Mouse (Mus musculus): ENCODE results near the gene Bcl9l. TPM values are rescaled to one million over a fixed set of nuclear protein-coding genes. Genes with fewer than 3 reads are reported as not detected.

Gene Bcl9l
- polyA plus RNA-seq, 1 experiment from 2014 or later: 11.9 TPM

DNA sequence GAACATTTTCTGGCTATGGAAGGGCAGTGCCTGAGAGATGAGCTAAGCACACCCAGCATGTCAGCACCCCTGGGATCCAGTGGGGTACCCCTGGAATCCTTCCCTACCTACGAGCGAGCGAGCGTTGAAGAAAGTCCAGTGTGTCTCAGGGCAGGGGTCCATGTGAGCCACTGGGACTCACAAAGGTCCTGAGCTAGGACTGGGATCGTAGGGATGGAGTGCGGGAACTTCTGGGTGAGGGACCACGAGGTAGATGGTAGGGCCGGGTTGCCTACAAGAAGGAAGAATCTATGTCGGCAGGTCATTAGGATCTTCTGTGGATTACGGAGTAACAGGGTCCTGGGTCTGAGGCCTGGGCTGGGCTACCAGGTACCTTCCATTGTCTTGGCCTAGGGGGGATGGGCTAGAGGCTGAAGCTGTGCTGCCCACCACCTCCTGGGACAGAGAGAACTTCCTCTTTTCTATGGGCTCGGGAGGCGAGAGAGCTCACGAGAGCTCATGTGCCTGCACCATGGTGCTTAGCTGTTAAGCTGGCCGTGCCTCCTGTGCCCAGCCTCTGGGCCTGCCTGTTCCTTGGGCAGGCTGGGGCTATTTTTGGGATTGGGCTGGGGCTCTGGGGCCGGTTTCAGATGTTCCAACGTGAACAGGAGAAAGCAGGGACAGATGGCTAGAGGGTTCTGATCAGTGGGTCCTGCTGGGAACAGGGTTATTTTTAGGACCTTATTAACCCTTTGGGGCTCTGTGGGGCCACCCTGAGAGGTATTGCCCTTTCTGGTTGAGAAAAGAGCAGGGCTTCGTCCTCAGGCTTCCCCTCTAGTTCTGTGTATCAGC, 10.2 kb downstream of the Bcl9l start:
- Histone ChIP-seq H3K4me3 (no peak overlapping the region), H3K4me1 (replicated peaks) (peaks cover 88% of the 10 kb centered on the region), H3K9ac (no peak overlapping the region), H3K27ac (replicated peaks) (no peak overlapping the region), H3K36me3 (no peaks in the 10 kb centered on the region), H3K4me2 (0 out of 2 replicates have a peak overlapping the region, but pooled peaks have one; percentile 6), H3K9me3 (no peaks in the 10 kb centered on the region), H3K27me3 (no peaks in the 10 kb centered on the region)
- ATAC-seq (ENCODE audit: low FRiP score, low read depth): no peak
- 67% methylated on average over 17 of the region's 17 CpGs for WGBS

- Histone ChIP-seq H3K9me3 (no peaks in the 10 kb centered on the region), H3K4me1 (replicated peaks) (peaks cover 88% of the 10 kb centered on the region), H3K4me2 (peak overlapping the region; percentile 25; the same call in 1 of the 2 replicates), H3K36me3 (no peaks in the 10 kb centered on the region), H3K27me3 (no peaks in the 10 kb centered on the region), H3K27ac (replicated peaks) (peak overlapping the region; percentile 70), H3K4me3 (no peak overlapping the region), H3K9ac (no peak overlapping the region; the same call in 1 of the 2 replicates)
- WGBS: 17% methylated on average over 11 of the region's 11 CpGs
- no peak for ATAC-seq (ENCODE audit: low FRiP score, low read depth)
Measured at GRCm38 (mm10) chr9:44494261-44494862, 11.7 kb downstream of the Bcl9l start.

GRCm38 (mm10) chr9:44494863-44495809, 12.5 kb downstream of the Bcl9l start:
- peak overlapping the region; percentile 25; the same call in 1 of the 2 replicates for H3K4me2 ChIP-seq
- H3K9me3 ChIP-seq: no peaks in the 10 kb centered on the region
- H3K4me1 ChIP-seq (replicated peaks): peaks cover 88% of the 10 kb centered on the region
- no peaks in the 10 kb centered on the region for H3K27me3 ChIP-seq
- no peak overlapping the region; the same call in 1 of the 2 replicates for H3K9ac ChIP-seq
- no peaks in the 10 kb centered on the region for H3K36me3 ChIP-seq
- ATAC-seq (ENCODE audit: low FRiP score, low read depth): no peak
- no peak overlapping the region for H3K4me3 ChIP-seq
- WGBS: 48% methylated on average over 9 of the region's 9 CpGs
- peak overlapping the region; percentile 70 for H3K27ac ChIP-seq (replicated peaks)

DNA sequence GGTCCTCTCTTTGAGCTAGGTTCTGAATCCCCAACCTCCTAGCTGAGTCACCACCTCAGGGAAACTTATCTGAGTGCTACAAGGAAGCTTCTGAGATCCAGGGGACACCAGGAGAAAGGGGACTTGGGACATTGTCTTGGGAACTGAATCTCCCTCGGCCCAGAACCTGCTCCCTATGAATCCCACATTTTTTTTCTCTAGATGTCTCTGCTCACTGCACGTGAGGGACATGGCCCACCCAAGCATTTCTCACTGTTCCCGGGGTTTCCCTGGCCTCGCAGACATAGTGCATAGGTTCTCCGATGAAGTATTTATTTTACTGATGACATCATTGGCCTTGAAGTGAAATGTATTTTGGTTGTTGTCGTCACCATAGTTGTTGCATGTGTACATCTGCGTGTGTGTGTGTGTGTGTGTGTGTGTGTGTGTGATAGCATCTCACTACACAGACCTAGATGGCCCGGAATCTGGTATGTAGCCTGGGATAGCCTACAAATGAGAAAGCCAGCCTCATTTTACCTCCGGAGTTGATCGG, 13.3 kb downstream of the Bcl9l start:
- Histone ChIP-seq H3K9me3 (no peaks in the 10 kb centered on the region), H3K4me3 (no peak overlapping the region), H3K4me1 (replicated peaks) (peaks cover 88% of the 10 kb centered on the region), H3K27ac (replicated peaks) (no peak overlapping the region), H3K27me3 (no peaks in the 10 kb centered on the region), H3K4me2 (no peak overlapping the region), H3K9ac (no peak overlapping the region), H3K36me3 (no peaks in the 10 kb centered on the region)
- WGBS: 92% methylated on average over 10 of the region's 10 CpGs
- no peak for ATAC-seq (ENCODE audit: low FRiP score, low read depth)

DNA sequence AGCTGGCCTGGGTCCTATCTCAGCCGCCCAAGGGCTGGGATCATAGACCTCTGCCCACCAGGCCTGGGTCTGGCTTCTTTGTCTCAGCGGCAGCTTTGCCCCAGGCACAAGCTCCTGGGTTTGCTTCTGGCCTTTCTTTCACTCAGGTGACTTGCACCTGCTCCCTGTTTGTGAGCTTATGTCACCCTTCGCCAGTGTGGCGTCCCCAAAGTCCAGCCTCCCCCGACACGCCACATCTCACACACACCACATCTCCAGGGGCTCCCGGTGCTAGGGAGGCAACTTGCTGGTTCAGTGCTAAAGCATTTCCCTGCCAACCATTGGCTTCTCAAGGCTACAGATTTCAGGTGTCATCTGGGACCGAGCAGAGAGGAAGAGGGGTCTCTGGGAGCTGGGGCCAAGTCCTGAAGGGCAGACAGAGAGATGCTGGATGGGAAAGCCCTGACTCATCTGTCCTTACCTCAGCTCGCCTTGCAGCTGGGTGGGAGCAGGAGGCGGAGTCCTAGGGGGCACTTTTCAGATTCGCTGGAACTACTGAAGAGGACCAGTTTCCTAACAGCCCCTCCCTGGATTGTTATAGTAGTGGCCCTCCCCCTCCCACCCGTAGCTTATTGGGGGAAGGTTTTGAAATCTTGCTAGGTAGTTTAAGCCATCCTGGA, 14.3 kb downstream of the Bcl9l start:
- 56% methylated on average over 12 of the region's 12 CpGs for WGBS
- H3K27me3 ChIP-seq: no peaks in the 10 kb centered on the region
- peaks cover 90% of the 10 kb centered on the region for H3K4me1 ChIP-seq (replicated peaks)
- H3K27ac ChIP-seq (replicated peaks): no peak overlapping the region
- no peak for ATAC-seq (ENCODE audit: low FRiP score, low read depth)
- no peak overlapping the region for H3K9ac ChIP-seq
- H3K4me2 ChIP-seq: no peak overlapping the region
- H3K36me3 ChIP-seq: 0 out of 2 replicates have a peak, but pooled peaks cover 4% of the 10 kb centered on the region
- no peaks in the 10 kb centered on the region for H3K9me3 ChIP-seq
- no peak overlapping the region for H3K4me3 ChIP-seq

DNA sequence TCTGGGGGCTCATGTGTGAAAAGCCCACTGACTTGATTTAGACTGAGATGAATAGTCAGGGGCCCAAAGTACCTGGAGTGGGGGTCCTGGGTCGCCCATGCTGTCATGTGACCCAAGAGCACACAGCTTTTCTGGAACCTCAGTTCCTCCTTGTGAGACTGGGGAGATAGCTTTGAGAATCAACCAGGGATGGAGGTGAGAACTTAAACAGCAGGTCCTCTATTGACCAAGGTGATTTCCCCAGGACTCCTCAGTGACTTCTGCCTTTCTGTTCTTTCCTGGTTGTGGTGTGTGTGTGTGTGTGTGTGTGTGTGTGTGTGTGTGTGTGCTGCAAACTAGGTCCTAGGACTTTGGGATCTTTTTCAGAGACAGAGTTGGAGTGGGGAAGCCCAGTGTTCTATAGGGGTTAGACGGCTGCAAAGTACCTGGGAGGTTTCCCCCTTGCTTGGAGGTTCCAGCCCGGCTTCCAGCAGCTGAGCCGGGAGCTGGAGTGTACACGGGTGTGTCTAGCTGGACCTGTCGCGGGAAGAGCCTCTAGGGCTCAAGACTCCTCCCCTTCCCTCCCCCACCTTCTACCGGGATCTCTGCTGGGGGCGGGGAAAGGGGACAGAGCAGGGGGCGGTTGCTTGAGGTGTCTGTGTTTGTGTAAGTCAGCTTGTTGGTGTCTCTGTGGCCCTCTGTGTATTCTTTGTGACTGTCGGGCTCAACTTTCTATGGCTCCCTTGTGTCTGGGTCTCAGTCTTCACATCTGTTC, 15.2 kb downstream of the Bcl9l start:
- H3K27me3 ChIP-seq: no peaks in the 10 kb centered on the region
- peak overlapping the region; percentile 56 for H3K9ac ChIP-seq
- 0 out of 2 replicates have a peak, but pooled peaks cover 4% of the 10 kb centered on the region for H3K36me3 ChIP-seq
- H3K4me1 ChIP-seq (replicated peaks): peaks cover 85% of the 10 kb centered on the region
- H3K9me3 ChIP-seq: no peaks in the 10 kb centered on the region
- 7% methylated on average over 11 of the region's 11 CpGs for WGBS
- ATAC-seq (ENCODE audit: low FRiP score, low read depth): no peak
- peak overlapping the region; percentile 39 for H3K4me3 ChIP-seq
- H3K27ac ChIP-seq (replicated peaks): peak overlapping the region; percentile 84
- peak overlapping the region; percentile 88 for H3K4me2 ChIP-seq

- H3K27me3 ChIP-seq: no peaks in the 10 kb centered on the region
- peak; percentile 73 for ATAC-seq (ENCODE audit: low FRiP score, low read depth)
- H3K4me3 ChIP-seq: peak overlapping the region; percentile 39
- peaks cover 76% of the 10 kb centered on the region for H3K4me1 ChIP-seq (replicated peaks)
- under 1% methylated on average over 59 of the region's 59 CpGs for WGBS
- no peaks in the 10 kb centered on the region for H3K9me3 ChIP-seq
- H3K4me2 ChIP-seq: peak overlapping the region; percentile 88
- peak overlapping the region; percentile 84 for H3K27ac ChIP-seq (replicated peaks)
- H3K9ac ChIP-seq: peak overlapping the region; percentile 56
- H3K36me3 ChIP-seq: 0 out of 2 replicates have a peak, but pooled peaks cover 4% of the 10 kb centered on the region
Measured at GRCm38 (mm10) chr9:44498421-44499355, 16.1 kb downstream of the Bcl9l start.

- H3K4me2 ChIP-seq: peak overlapping the region; percentile 88
- 0 out of 2 replicates have a peak, but pooled peaks cover 4% of the 10 kb centered on the region for H3K36me3 ChIP-seq
- H3K4me3 ChIP-seq: peak overlapping the region; percentile 39
- peaks cover 68% of the 10 kb centered on the region for H3K4me1 ChIP-seq (replicated peaks)
- H3K27me3 ChIP-seq: no peaks in the 10 kb centered on the region
- peak; percentile 16 for ATAC-seq (ENCODE audit: low FRiP score, low read depth)
- H3K9ac ChIP-seq: peak overlapping the region; percentile 56
- no peaks in the 10 kb centered on the region for H3K9me3 ChIP-seq
- WGBS: 4% methylated on average over 17 of the region's 20 CpGs
- peak overlapping the region; percentile 84 for H3K27ac ChIP-seq (replicated peaks)
Measured at GRCm38 (mm10) chr9:44499356-44500162, 16.9 kb downstream of the Bcl9l start.

- Histone ChIP-seq H3K9ac (peak overlapping the region; percentile 36; the same call in 1 of the 2 replicates), H3K4me1 (replicated peaks) (peaks cover 68% of the 10 kb centered on the region), H3K4me2 (peak overlapping the region; percentile 88), H3K4me3 (peak overlapping the region; percentile 39; the same call in 1 of the 2 replicates), H3K9me3 (no peaks in the 10 kb centered on the region), H3K27ac (replicated peaks) (peak overlapping the region; percentile 84), H3K27me3 (no peaks in the 10 kb centered on the region), H3K36me3 (0 out of 2 replicates have a peak, but pooled peaks cover 4% of the 10 kb centered on the region)
- 19% methylated on average over 5 of the region's 5 CpGs for WGBS
- no peak for ATAC-seq (ENCODE audit: low FRiP score, low read depth)
Measured at GRCm38 (mm10) chr9:44500163-44500533, 17.5 kb downstream of the Bcl9l start.
